Mouse (Mus musculus) forebrain, embryonic 15.5 days (tissue): ENCODE measurements around the gene Jag2. TPM values are rescaled to one million over a fixed set of nuclear protein-coding genes. Genes with fewer than 3 reads are reported as not detected.

Experiments used
- ATAC-seq: fragments of 200-750 bp; cut with Nextera tagmentation; replicated peaks from 2 replicates; pipeline ENCODE4 v1.8.0; 2017; ENCODE audit warnings: mild to moderate bottlenecking, moderate TSS enrichment, moderate library complexity
- H3K27ac ChIP-seq: fragments of 300-500 bp; sonication (generic); replicated peaks from 2 replicates; pipeline ENCODE4 v1.5.1; 2015; ENCODE audit warnings: mild to moderate bottlenecking, inconsistent platforms
- H3K27me3 ChIP-seq: fragments of 300-500 bp; sonication (generic); 2 replicates; pipeline ENCODE4 v1.6.1; 2015; ENCODE audit warnings: inconsistent platforms
- H3K36me3 ChIP-seq: fragments of 300-500 bp; sonication (generic); 2 replicates; pipeline ENCODE4 v1.6.1; 2015; ENCODE audit warnings: mild to moderate bottlenecking, inconsistent platforms
- H3K4me1 ChIP-seq: fragments of 300-500 bp; sonication (generic); 2 replicates; pipeline ENCODE4 v1.6.1; 2015; ENCODE audit warnings: inconsistent platforms
- H3K4me2 ChIP-seq: fragments of 300-500 bp; sonication (generic); replicated peaks from 2 replicates; pipeline ENCODE4 v1.6.1; 2015; ENCODE audit warnings: mild to moderate bottlenecking, inconsistent platforms
- H3K4me3 ChIP-seq: fragments of 300-500 bp; sonication (generic); 2 replicates; pipeline ENCODE4 v1.5.1; 2015; ENCODE audit warnings: mild to moderate bottlenecking, inconsistent platforms
- H3K9ac ChIP-seq: fragments of 300-500 bp; sonication (generic); replicated peaks from 2 replicates; pipeline ENCODE4 v1.6.1; 2015; ENCODE audit warnings: mild to moderate bottlenecking, inconsistent platforms
- H3K9me3 ChIP-seq: fragments of 300-500 bp; sonication (generic); 2 replicates; pipeline ENCODE4 v1.6.1; 2016; ENCODE audit warnings: inconsistent platforms
- WGBS: fragments of 180-500 bp; shearing (Covaris S2); methylation state at CpG from one replicate; pipeline ENCODE4 v1.1.7; 2015; ENCODE audit warnings: mixed read lengths; 5-methylcytosine and 5-hydroxymethylcytosine counted together
- polyA plus RNA-seq: library from polyadenylated mRNA; unstranded; fragments of >200 nt; fragmentation: Nextera tagmentation; extraction: Ambion mirVana; gene quantifications from 2 replicates; pipeline ENCODE4 v1.2.1, GENCODE M21; 2015

Gene Jag2
- polyA plus RNA-seq, 1 experiment from 2014 or later = 9.1 TPM

DNA sequence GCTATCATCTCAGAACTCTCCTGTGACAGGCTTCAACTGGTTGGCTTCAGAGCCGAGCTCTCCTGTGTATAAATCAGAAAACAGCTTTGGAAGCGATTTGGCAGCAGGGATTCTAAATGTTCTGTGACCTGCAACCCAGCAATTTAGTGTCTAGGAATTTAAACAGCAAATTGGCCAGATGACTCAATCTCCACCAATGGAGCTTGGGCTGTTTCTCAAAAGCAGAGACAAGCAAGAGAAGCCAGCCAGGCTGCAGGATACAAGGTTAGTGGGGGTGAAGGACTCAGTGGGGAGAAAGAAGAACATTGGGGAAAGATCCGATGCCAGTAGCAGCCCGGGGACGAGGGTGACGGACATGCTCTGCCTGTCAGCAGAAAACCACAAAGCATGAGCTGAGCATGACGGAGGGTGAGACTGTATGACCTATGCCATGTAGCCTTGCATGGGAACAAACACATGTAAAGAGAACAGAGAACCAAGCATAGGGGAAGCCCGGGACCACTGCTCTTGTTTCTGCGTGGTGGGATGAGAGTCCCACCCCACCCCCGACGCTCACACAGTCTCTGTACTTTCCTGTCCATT is 35.2 kb downstream of the Jag2 start:
- no peaks in the 10 kb centered on the region for H3K36me3 ChIP-seq
- H3K4me1 ChIP-seq = peaks cover 6% of the 10 kb centered on the region
- ATAC-seq = no peak
- H3K9ac ChIP-seq = no peak overlapping the region
- H3K27ac ChIP-seq = no peak overlapping the region
- no peak overlapping the region for H3K4me2 ChIP-seq
- H3K27me3 ChIP-seq = no peaks in the 10 kb centered on the region
- no peaks in the 10 kb centered on the region for H3K9me3 ChIP-seq
- 70% methylated on average over 11 of the region's 11 CpGs for WGBS
- no peak overlapping the region for H3K4me3 ChIP-seq

DNA sequence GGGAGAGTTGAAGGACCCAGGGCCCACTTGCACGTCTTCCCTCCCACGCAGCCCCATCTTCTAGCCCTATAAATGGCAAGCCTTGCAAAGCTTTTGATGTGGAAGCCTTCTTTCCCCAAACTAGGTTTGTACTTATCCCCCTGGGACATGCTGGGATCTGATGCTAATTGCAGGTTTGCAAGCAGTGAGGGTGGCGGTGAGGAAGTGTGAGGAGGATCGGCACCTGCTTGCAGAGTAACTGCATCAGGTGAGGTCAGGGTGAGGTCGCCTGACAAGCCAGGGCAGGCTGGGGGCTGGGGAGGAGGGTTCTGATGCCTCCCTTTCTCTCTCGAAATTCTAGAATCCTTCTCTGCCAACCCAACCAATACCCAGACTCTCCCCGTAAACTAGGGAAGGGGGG is 44.1 kb downstream of the Jag2 start:
- no peak for ATAC-seq
- Histone ChIP-seq H3K4me2 (no peak overlapping the region), H3K4me1 (no peaks in the 10 kb centered on the region), H3K9me3 (no peaks in the 10 kb centered on the region), H3K9ac (no peak overlapping the region), H3K27me3 (no peaks in the 10 kb centered on the region), H3K27ac (no peak overlapping the region), H3K36me3 (no peaks in the 10 kb centered on the region), H3K4me3 (no peak overlapping the region)
- WGBS = 68% methylated on average over 7 of the region's 7 CpGs

DNA sequence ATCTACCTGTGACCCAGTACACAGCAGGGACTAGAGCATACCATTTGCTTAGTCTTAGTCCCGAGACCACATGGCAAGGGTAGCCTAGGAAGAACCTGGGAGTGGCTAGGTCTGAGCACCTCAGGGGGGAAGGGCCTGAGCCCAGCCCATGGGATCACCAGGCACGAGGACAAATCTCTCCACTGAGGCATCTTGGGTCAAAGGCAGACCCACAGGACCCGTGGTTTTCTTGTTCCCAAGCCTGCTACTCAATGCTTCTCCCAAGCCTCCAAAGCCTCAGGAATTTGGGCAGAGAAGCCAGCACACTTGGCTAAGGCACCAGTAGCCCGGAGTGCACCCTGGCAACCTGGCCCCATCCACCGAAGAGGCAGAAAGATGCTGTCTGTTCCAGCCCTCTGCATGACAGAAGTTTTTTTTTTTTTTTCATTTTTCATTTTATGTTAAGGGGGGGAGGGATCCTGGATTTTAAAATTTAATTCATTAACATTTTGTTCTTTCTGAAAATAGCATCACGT is 48.2 kb downstream of the Jag2 start:
- H3K27ac ChIP-seq = no peak overlapping the region
- H3K4me3 ChIP-seq = no peak overlapping the region
- WGBS = 66% methylated on average over 6 of the region's 6 CpGs
- ATAC-seq = no peak
- H3K9me3 ChIP-seq = no peaks in the 10 kb centered on the region
- H3K27me3 ChIP-seq = peaks cover 30% of the 10 kb centered on the region
- peaks cover 14% of the 10 kb centered on the region for H3K4me1 ChIP-seq
- H3K9ac ChIP-seq = no peak overlapping the region
- no peaks in the 10 kb centered on the region for H3K36me3 ChIP-seq
- no peak overlapping the region for H3K4me2 ChIP-seq

DNA sequence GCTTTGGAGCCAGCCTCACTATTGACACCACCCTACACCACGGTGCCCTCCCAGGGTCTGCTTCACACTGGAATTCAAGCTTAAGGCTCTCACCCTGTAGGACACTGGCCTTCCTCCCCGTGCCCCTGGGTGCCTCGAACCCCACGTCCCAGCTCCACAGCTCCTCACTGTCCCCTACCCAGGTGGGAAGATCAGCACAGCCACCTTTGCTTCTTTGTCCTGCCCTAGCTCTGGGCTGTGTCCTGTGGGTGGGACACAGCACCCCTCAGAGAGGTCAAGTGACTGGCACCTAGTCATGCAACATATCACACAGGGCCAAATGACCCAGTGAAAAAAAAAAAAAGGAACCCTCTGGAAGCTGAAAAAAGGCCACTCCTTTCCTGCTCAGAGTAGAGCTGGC is 48.9 kb downstream of the Jag2 start:
- WGBS = 72% methylated on average over 4 of the region's 4 CpGs
- H3K36me3 ChIP-seq = no peaks in the 10 kb centered on the region
- peaks cover 18% of the 10 kb centered on the region for H3K4me1 ChIP-seq
- H3K27me3 ChIP-seq = peaks cover 37% of the 10 kb centered on the region
- no peaks in the 10 kb centered on the region for H3K9me3 ChIP-seq
- H3K9ac ChIP-seq = no peak overlapping the region
- no peak overlapping the region for H3K4me2 ChIP-seq
- no peak for ATAC-seq
- H3K27ac ChIP-seq = no peak overlapping the region
- no peak overlapping the region for H3K4me3 ChIP-seq

DNA sequence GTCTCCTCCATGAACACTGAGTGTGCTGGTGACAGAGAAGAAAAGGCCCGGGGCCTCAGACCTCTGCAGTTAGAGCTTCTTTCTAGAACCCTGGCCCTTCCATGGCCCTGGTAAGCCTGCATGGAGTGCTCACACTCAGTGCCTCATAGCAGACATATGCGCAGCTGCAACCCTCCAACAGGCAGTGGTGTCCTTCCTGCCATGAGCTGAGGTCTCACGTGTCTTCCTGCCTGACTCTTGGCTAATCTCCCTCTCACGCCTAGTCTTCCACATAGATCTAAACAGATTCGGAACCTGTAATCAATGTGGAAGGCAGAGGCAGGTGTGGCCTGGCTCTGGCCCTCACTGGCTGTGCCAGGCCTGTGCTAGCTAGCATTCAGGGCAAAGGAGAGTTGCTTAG is 49.8 kb downstream of the Jag2 start:
- Histone ChIP-seq H3K4me3 (no peak overlapping the region), H3K9ac (no peak overlapping the region), H3K27me3 (peaks cover 46% of the 10 kb centered on the region), H3K4me2 (no peak overlapping the region), H3K36me3 (no peaks in the 10 kb centered on the region), H3K9me3 (no peaks in the 10 kb centered on the region), H3K27ac (no peak overlapping the region), H3K4me1 (peaks cover 18% of the 10 kb centered on the region)
- WGBS = 83% methylated on average over 5 of the region's 5 CpGs
- ATAC-seq = no peak

DNA sequence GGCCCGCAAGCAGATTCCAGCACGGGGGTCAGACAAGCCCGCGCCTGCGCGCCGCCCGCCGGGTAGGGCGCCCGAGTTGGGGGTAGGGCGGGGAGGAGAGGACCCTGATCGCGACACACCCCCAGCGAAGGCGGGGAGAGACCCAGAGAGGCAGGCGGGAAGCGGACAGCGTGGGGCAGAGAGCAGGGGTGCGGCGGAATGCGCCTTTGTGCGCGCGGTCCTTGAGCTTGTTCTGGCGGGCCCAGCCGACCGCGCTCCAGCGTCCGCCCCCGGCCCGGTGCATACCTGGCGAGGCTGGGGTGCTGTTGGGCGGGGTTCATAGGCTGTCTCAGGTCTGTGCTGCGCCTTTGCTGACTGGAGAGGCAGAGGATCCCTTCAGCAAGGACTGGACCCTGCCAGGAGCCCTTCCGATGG is 52.0 kb downstream of the Jag2 start:
- 0 out of 2 replicates have a peak overlapping the region, but pooled peaks have one; percentile 22 for H3K9ac ChIP-seq
- H3K36me3 ChIP-seq = no peaks in the 10 kb centered on the region
- peaks cover 65% of the 10 kb centered on the region for H3K27me3 ChIP-seq
- H3K4me2 ChIP-seq = peak overlapping the region; percentile 55
- no peaks in the 10 kb centered on the region for H3K9me3 ChIP-seq
- peak overlapping the region; percentile 36 for H3K4me3 ChIP-seq
- 1% methylated on average over 37 of the region's 37 CpGs for WGBS
- H3K4me1 ChIP-seq = peaks cover 27% of the 10 kb centered on the region
- H3K27ac ChIP-seq = no peak overlapping the region
- ATAC-seq = no peak

DNA sequence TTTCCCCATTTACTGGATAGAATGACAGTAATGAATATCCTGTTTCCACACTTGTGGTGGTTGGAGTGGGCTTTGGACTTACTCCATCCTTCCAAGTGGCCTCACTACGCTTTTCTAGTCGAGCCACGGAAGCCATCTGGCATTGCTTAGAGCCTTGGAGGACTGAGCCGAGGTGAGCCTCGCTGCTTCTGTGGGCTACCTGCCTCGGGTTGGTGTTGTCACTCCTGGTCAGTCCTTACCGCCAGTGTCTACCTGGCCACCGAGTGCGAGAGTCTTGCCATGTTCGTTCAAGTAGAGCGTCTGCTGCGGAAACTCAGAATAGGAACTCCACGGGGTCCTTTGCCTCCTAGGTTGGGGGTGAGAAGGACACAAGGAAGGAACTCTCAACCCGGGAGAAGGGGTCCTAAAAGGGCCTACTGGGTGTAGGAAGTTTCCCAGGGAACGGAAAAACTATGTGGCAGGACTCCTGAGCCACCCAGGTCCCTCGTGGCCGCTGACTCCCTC is 52.5 kb downstream of the Jag2 start:
- ATAC-seq = no peak
- Histone ChIP-seq H3K4me1 (peaks cover 27% of the 10 kb centered on the region), H3K4me2 (peak overlapping the region; percentile 55), H3K27ac (no peak overlapping the region), H3K36me3 (no peaks in the 10 kb centered on the region), H3K4me3 (peak overlapping the region; percentile 36), H3K9ac (0 out of 2 replicates have a peak overlapping the region, but pooled peaks have one; percentile 22), H3K27me3 (peaks cover 65% of the 10 kb centered on the region), H3K9me3 (no peaks in the 10 kb centered on the region)
- 6% methylated on average over 17 of the region's 17 CpGs for WGBS

DNA sequence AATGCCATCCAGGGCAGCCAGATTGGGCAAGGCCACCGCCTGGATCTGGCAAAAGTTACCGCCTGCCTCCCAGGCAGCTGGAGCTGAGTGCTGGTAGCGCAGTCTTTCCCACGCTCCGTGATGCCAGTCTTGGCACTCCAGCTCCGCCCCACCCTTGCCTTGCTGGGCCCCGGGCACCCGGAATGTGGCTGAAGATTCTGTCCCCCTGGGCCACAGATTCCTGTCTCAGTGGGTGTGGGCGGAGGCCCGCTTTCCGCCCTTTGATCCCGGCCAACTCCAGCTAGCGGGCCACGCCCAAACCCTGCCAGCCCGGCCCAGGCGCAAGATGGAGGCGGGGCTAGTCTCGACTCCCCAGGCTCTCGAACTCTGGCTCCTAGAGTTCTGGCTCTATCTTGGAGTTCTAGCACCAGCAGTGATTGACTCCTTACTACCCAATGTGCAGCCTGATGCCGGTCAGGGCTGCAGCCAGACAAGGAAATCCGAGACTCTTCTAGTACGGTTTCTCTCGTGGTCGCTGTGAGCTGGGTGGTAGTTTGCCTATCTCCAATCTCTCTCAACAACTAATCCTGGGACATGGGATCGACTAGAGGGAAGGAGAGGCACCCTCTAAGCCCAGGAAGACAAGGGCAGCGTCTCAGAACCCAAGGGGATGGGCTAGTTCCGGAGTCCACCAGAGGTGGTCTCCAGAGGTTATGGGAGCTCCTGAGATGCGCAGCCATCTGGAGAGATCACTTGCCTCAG is 53.1 kb downstream of the Jag2 start:
- 5% methylated on average over 28 of the region's 28 CpGs for WGBS
- Histone ChIP-seq H3K9ac (no peak overlapping the region), H3K27ac (no peak overlapping the region), H3K4me2 (peak overlapping the region; percentile 26), H3K36me3 (no peaks in the 10 kb centered on the region), H3K4me3 (peak overlapping the region; percentile 3; the same call in 1 of the 2 replicates), H3K4me1 (peaks cover 27% of the 10 kb centered on the region), H3K27me3 (peaks cover 65% of the 10 kb centered on the region), H3K9me3 (no peaks in the 10 kb centered on the region)
- ATAC-seq = no peak

DNA sequence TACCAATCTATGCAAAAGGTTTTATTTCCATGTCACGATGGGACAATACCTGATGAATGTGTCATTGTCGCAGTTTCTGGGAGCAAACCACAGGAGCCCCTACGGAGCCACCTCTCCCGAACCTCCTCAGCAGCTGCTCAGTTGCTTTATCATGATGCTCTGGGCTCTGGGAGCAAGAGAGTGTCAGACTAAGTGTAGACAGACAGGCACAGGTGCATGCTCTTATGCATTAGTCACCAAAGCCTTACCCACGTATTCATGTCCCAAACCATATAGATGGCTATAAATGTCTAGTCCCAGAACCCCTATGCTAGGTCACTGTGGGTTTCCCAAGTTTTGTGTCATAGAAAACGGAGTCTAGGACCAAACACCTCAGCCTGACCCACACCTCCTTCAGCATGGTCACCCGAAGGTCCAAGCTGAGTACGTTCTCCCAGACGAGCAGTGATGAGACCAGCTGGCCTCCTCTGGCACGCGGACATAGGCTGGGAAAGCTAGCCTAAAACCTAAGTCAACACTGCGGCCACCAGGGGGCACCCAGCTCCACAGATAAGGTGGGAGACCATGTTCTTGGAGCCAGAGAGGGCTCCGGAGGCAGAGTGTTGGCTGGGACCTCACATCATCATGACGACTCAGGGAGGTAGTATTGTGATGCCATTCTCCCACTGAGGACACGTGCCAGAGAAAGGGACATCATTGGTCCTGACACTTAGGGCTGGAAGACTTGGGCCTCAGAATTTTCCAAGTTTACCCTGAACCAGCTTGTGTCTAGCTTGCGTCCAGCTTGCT is 54.2 kb downstream of the Jag2 start:
- Histone ChIP-seq H3K27me3 (peaks cover 65% of the 10 kb centered on the region), H3K4me1 (peaks cover 27% of the 10 kb centered on the region), H3K9ac (no peak overlapping the region), H3K9me3 (no peaks in the 10 kb centered on the region), H3K27ac (no peak overlapping the region), H3K4me3 (no peak overlapping the region), H3K4me2 (no peak overlapping the region), H3K36me3 (no peaks in the 10 kb centered on the region)
- ATAC-seq = peak; percentile 53
- WGBS = 26% methylated on average over 16 of the region's 16 CpGs

DNA sequence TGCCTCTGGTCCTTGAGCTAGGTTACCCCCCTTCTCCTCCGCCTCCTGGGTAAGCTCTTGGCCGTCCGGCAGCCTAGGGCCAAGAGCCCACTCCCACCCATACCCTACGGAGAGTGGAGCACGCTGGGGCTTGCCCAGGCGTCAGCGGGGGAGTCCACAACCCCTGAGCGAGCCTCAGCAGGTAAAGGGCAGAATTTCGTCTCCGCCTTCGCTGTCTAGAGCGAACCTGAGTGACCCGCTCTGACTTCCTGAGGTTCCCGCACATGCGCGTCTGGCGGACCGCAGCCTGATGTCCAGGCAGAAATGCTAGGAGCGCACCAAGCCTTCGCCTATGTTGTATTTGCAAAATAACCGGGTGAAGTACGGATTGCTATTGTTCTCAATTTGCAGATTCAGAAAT is 55.4 kb downstream of the Jag2 start:
- Histone ChIP-seq H3K4me1 (peaks cover 30% of the 10 kb centered on the region), H3K4me2 (peak overlapping the region; percentile 28; the same call in 1 of the 2 replicates), H3K27me3 (peaks cover 63% of the 10 kb centered on the region), H3K4me3 (0 out of 2 replicates have a peak overlapping the region, but pooled peaks have one; percentile 11), H3K9me3 (no peaks in the 10 kb centered on the region), H3K9ac (no peak overlapping the region), H3K36me3 (no peaks in the 10 kb centered on the region), H3K27ac (no peak overlapping the region)
- WGBS = 11% methylated on average over 22 of the region's 22 CpGs
- no peak for ATAC-seq

DNA sequence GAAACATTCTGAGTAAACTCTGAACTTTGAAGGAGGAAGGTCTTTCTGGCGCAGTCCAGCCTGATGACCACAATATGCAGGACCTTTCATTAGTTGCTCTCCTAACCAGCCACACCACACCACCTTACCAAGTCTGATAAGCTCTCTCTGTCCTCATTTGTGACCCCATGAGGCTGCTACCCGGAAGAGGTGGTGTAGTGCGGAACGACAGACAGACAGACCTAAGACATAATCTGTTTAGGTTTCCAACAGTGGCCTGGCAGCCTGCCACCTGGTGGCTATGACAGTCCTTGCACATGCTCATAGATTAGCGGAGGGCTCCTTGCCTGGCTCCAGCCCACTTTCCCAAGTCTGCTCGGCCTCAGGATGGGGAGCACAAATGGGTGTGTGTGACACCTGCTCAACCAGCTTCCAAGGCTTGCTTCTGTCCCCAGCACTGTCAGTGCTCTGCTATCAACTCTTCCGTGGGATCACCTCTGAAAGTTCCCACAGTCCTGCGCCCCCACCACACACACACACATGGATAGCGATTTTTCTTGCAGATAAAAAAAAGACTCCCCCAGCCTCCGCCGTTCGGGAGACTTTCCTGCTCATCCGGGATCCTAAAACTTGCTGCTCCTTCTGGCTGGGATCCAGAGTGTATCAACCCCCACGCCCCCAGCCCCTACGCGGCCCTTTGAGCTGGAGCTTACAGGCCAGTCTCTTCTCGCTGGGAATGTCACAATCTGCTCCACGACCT is 56.0 kb downstream of the Jag2 start:
- WGBS = 22% methylated on average over 18 of the region's 18 CpGs
- H3K4me3 ChIP-seq = no peak overlapping the region

More for the DNA sequence above, 56.0 kb downstream of the Jag2 start:
- no peaks in the 10 kb centered on the region for H3K9me3 ChIP-seq
- H3K9ac ChIP-seq = no peak overlapping the region
- H3K36me3 ChIP-seq = no peaks in the 10 kb centered on the region
- no peak for ATAC-seq
- H3K4me2 ChIP-seq = peak overlapping the region; percentile 28; the same call in 1 of the 2 replicates
- H3K27ac ChIP-seq = no peak overlapping the region
- H3K27me3 ChIP-seq = peaks cover 58% of the 10 kb centered on the region
- peaks cover 30% of the 10 kb centered on the region for H3K4me1 ChIP-seq
